Mouse (Mus musculus): ENCODE measurements around the gene Gprc6a. TPM values are rescaled to one million over a fixed set of nuclear protein-coding genes. Genes with fewer than 3 reads are reported as not detected.
A peak's percentile ranks its signal among the peaks of the same experiment; 100 is the strongest.

The Gprc6a gene
- total and polyA plus RNA-seq, 3 experiments: not detected

DNA sequence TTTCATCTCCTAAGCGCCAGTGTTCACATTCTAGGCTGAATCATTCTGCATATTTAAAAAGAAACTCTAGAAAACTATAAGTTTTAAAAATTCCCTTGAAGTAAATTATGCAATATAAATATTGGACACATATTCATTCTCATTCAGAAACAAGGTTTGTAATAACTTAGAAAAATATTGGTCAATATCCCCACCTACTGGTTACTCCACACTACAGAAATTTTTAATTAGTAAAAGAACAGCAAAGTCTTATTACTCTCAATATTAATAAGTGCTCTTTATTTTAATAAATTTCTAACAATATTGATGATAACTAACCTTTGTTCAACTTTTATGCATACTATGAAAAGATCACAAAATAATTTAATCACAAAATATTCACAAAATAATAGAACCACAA, 26.1 kb upstream of the Gprc6a start:
- no peak overlapping the region for H3K27ac ChIP-seq (ENCODE audit: control insufficient read depth, low read depth, low read length)

GRCm38 (mm10) chr10:51649506-51650221, 18.4 kb upstream of the Gprc6a start:
- H3K9ac ChIP-seq (ENCODE audit: control insufficient read depth, low read depth, low read length, poor library complexity, severe bottlenecking): no peak overlapping the region
- H3K4me1 ChIP-seq (ENCODE audit: control insufficient read depth in 1 of 2, insufficient read depth in 2 of 2, low read length in 2 of 2): no peaks in the 10 kb centered on the region
- H3K79me2 ChIP-seq (ENCODE audit: control insufficient read depth, insufficient read depth, low read length, poor library complexity): no peaks in the 10 kb centered on the region
- no peak for DNase-seq (ENCODE audit: low read depth, low spot score)
- no peaks in the 10 kb centered on the region for H3K9me3 ChIP-seq (replicated peaks; ENCODE audit: insufficient read depth, low read length)
- H3K27ac ChIP-seq (ENCODE audit: control insufficient read depth, low read depth, low read length): no peak overlapping the region
- no peak overlapping the region for H3K4me3 ChIP-seq (ENCODE audit: control insufficient read depth in 1 of 2, insufficient read depth in 1 of 2, low read depth in 2 of 2, low read length in 2 of 2)
- no peaks in the 10 kb centered on the region for H3K36me3 ChIP-seq (ENCODE audit: control insufficient read depth in 1 of 2, insufficient read depth in 2 of 2, low read length in 2 of 2)
- TF ChIP-seq NELFE (IDR thresholded peaks at IDR 0.05; ENCODE audit: low read depth, low read length) (no peak), HCFC1 (IDR thresholded peaks at IDR 0.05; ENCODE audit: low read depth, low read length) (no peak), TCF12 (IDR thresholded peaks at IDR 0.05; ENCODE audit: low read depth, low read length) (no peak), POLR2AphosphoS2 (IDR thresholded peaks at IDR 0.05; ENCODE audit: low read length) (no peak), ETS1 (IDR thresholded peaks at IDR 0.05; ENCODE audit: low read depth, low read length) (no peak), MXI1 (IDR thresholded peaks at IDR 0.05; ENCODE audit: low read depth, low read length) (no peak), POLR2A (IDR thresholded peaks at IDR 0.05; ENCODE audit: control insufficient read depth in 1 of 2, insufficient read depth in 1 of 2, low read depth in 1 of 2, low read length in 2 of 2, poor library complexity in 1 of 2) (no peak)
- no peaks in the 10 kb centered on the region; a peak in 1 of 4 replicates for H3K27me3 ChIP-seq (ENCODE audit: control insufficient read depth in 1 of 2, insufficient read depth in 2 of 2, low read length in 2 of 2)

More for the DNA sequence above, 26.1 kb upstream of the Gprc6a start:
- Histone ChIP-seq H3K4me1 (ENCODE audit: control insufficient read depth in 1 of 2, insufficient read depth in 2 of 2, low read length in 2 of 2) (no peaks in the 10 kb centered on the region), H3K9ac (ENCODE audit: control insufficient read depth, low read depth, low read length, poor library complexity, severe bottlenecking) (no peak overlapping the region), H3K36me3 (ENCODE audit: control insufficient read depth in 1 of 2, insufficient read depth in 2 of 2, low read length in 2 of 2) (no peaks in the 10 kb centered on the region), H3K4me3 (ENCODE audit: control insufficient read depth in 1 of 2, insufficient read depth in 1 of 2, low read depth in 2 of 2, low read length in 2 of 2) (no peak overlapping the region), H3K79me2 (ENCODE audit: control insufficient read depth, insufficient read depth, low read length, poor library complexity) (no peaks in the 10 kb centered on the region), H3K9me3 (replicated peaks; ENCODE audit: insufficient read depth, low read length) (no peaks in the 10 kb centered on the region), H3K27me3 (ENCODE audit: control insufficient read depth in 1 of 2, insufficient read depth in 2 of 2, low read length in 2 of 2) (no peaks in the 10 kb centered on the region)
- peak; percentile 7 for DNase-seq (ENCODE audit: low read depth, low spot score)
- TF ChIP-seq EP300 (IDR thresholded peaks at IDR 0.05; ENCODE audit: low read depth in 1 of 2, low read length in 2 of 2) (no peak), TCF12 (IDR thresholded peaks at IDR 0.05; ENCODE audit: low read depth, low read length) (no peak), ZC3H11A (IDR thresholded peaks at IDR 0.05; ENCODE audit: low read depth, low read length) (no peak), CTCF (IDR thresholded peaks at IDR 0.05 in 2 of 3, conservative IDR thresholded peaks at IDR 0.05 in 1 of 3; ENCODE audit: control insufficient read depth in 1 of 3, insufficient read depth in 1 of 3, low read depth in 2 of 3, low read length in 3 of 3, poor library complexity in 1 of 3, severe bottlenecking in 1 of 3) (peak in 1 of 3 experiments; percentile 34; a peak in 2 of 6 replicates), MAZ (IDR thresholded peaks at IDR 0.05; ENCODE audit: low read depth, low read length) (no peak), RCOR1 (IDR thresholded peaks at IDR 0.05; ENCODE audit: low read depth, low read length) (no peak), ETS1 (IDR thresholded peaks at IDR 0.05; ENCODE audit: low read depth, low read length) (no peak), UBTF (IDR thresholded peaks at IDR 0.05; ENCODE audit: borderline replicate concordance, insufficient read depth, low read depth, low read length) (no peak), RAD21 (IDR thresholded peaks at IDR 0.05; ENCODE audit: low read depth, low read length) (peak; percentile 48), MEF2A (IDR thresholded peaks at IDR 0.05; ENCODE audit: extremely low read depth, insufficient replicate concordance, low read depth, low read length, poor library complexity, severe bottlenecking) (no peak), SMC3 (IDR thresholded peaks at IDR 0.05; ENCODE audit: low read depth, low read length) (peak; percentile 20; the same call in 1 of the 2 replicates), JUND (IDR thresholded peaks at IDR 0.05; ENCODE audit: low read depth, low read length) (no peak)

Measured in MEL (cell line).